Mouse (Mus musculus) forebrain, postnatal 0 days (tissue): ENCODE data around the gene Pkig. TPM values are rescaled to one million over a fixed set of nuclear protein-coding genes. Genes with fewer than 3 reads are reported as not detected.

Experiments used
- ATAC-seq: fragments of 200-750 bp; cut with Nextera tagmentation; 2 replicates; pipeline ENCODE4 v1.8.0; 2017; ENCODE audit warnings: mild to moderate bottlenecking, moderate library complexity
- DNase-seq: peaks from one replicate; pipeline ENCODE4 v3.0.0-alpha.2; 2015
- H3K27ac ChIP-seq: fragments of 300-500 bp; sonication (generic); 2 replicates; pipeline ENCODE4 v1.5.1; 2014; ENCODE audit warnings: low read depth, mild to moderate bottlenecking, antibody characterized with exemption, low read length, moderate library complexity, mixed read lengths
- H3K27me3 ChIP-seq: fragments of 300-500 bp; sonication (generic); 2 replicates; pipeline ENCODE4 v1.6.1; 2014; ENCODE audit warnings: mild to moderate bottlenecking, low read length, mixed read lengths; ENCODE audit not compliant: insufficient read depth
- H3K36me3 ChIP-seq: fragments of 300-500 bp; sonication (generic); 2 replicates; pipeline ENCODE4 v1.6.1; 2014; ENCODE audit warnings: mild to moderate bottlenecking, moderate library complexity; ENCODE audit not compliant: insufficient read depth
- H3K4me1 ChIP-seq: fragments of 300-500 bp; sonication (generic); 2 replicates; pipeline ENCODE4 v1.6.1; 2014; ENCODE audit warnings: antibody characterized with exemption; ENCODE audit not compliant: insufficient read depth
- H3K4me2 ChIP-seq: fragments of 300-500 bp; sonication (generic); 2 replicates; pipeline ENCODE4 v1.6.1; 2014; ENCODE audit warnings: low read depth, mild to moderate bottlenecking, moderate library complexity
- H3K4me3 ChIP-seq: fragments of 300-500 bp; sonication (generic); 2 replicates; pipeline ENCODE4 v1.5.1; 2014; ENCODE audit warnings: low read depth, low read length, mixed read lengths
- H3K9ac ChIP-seq: fragments of 300-500 bp; sonication (generic); 2 replicates; pipeline ENCODE4 v1.6.1; 2014; ENCODE audit warnings: mild to moderate bottlenecking
- H3K9me3 ChIP-seq: fragments of 300-500 bp; sonication (generic); 2 replicates; pipeline ENCODE4 v1.6.1; 2016; ENCODE audit warnings: low read length
- CTCF ChIP-seq: sonication (generic); IDR thresholded peaks from 2 replicates; pipeline ENCODE4 v1.5.1; 2016; ENCODE audit warnings: antibody characterized with exemption, control low read depth, low read depth
- WGBS: fragments of 180-500 bp; shearing (Covaris S2); extraction: QIAGEN DNeasy Blood & Tissue Kit; methylation state at CpG from one replicate; pipeline ENCODE4 v1.1.7; 2014; 5-methylcytosine and 5-hydroxymethylcytosine counted together
- polyA plus RNA-seq: library from polyadenylated mRNA; unstranded; fragments of >200 nt; fragmentation: Nextera tagmentation; extraction: Ambion mirVana; gene quantifications from 2 replicates; pipeline ENCODE4 v1.2.1, GENCODE M21; 2015
- total RNA-seq: library from RNA; depleted of rRNA; stranded (reverse); fragments of >200 nt; gene quantifications from 2 replicates; pipeline ENCODE4 v1.2.3, GENCODE M21; 2014

The Pkig gene
- total and polyA plus RNA-seq, 2 experiments from 2014 or later, result 114 to 211 TPM

- Histone ChIP-seq H3K9me3 (no peaks in the 10 kb centered on the region), H3K4me1 (no peaks in the 10 kb centered on the region), H3K4me3 (no peak overlapping the region), H3K4me2 (no peak overlapping the region), H3K36me3 (no peaks in the 10 kb centered on the region), H3K27ac (no peak overlapping the region), H3K9ac (no peak overlapping the region), H3K27me3 (no peaks in the 10 kb centered on the region)
- WGBS, result 68% methylated on average over 8 of the region's 8 CpGs
- DNase-seq, result no peak
- TF ChIP-seq CTCF, result no peak
- ATAC-seq, result no peak
Observed at GRCm38 (mm10) chr2:163690409-163691304, 32.5 kb downstream of the Pkig start.

- TF ChIP-seq CTCF, result no peak
- WGBS, result 94% methylated on average over 6 of the region's 6 CpGs
- Histone ChIP-seq H3K4me2 (no peak overlapping the region), H3K27me3 (no peaks in the 10 kb centered on the region), H3K9me3 (no peaks in the 10 kb centered on the region), H3K9ac (no peak overlapping the region), H3K36me3 (no peaks in the 10 kb centered on the region), H3K27ac (no peak overlapping the region), H3K4me3 (no peak overlapping the region), H3K4me1 (no peaks in the 10 kb centered on the region)
- DNase-seq, result no peak
- ATAC-seq, result no peak
Observed at GRCm38 (mm10) chr2:163691846-163692605, 33.8 kb downstream of the Pkig start.

DNA sequence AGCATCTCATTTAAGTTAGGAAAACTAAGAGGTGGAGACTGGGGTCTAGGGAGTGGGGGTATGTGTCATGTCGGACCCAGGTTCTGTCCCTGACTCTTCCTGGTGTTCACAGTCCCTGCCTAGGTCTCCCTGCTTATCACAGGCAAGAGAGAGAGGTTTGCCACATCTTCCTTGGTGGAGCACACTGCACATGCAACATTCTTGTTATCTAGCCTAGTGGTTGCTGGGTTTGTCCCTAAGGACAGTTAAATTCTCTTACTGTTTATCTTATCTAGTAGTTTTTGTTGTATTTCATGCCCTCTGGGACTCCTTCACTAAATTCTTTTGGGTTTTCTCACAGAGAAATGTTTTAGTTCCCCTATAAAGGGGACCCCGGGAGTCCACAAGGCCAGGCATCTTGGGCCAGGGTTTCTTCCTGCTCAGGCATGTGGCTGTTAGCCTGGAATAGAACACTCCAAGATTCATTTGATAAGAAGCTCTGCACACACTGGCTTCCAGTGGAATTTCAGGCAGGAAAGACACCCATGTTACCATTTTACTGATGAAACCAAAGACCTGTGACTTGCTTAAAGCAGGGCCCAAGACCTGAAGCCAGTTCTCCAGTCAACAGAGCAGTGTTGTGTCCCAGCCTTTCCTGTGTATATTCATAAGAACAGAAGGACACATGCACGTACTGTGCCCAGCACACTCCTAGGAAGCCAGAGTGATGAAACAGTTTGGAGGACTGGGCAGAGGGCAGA, 34.9 kb downstream of the Pkig start:
- no peak overlapping the region for H3K4me3 ChIP-seq
- no peak for TF ChIP-seq CTCF
- no peaks in the 10 kb centered on the region for H3K36me3 ChIP-seq
- no peak for DNase-seq
- WGBS, result 88% methylated on average over 3 of the region's 3 CpGs
- H3K27ac ChIP-seq, result no peak overlapping the region
- no peak for ATAC-seq
- no peak overlapping the region for H3K4me2 ChIP-seq
- H3K9me3 ChIP-seq, result no peaks in the 10 kb centered on the region
- no peak overlapping the region for H3K9ac ChIP-seq
- H3K4me1 ChIP-seq, result no peaks in the 10 kb centered on the region
- H3K27me3 ChIP-seq, result no peaks in the 10 kb centered on the region

GRCm38 (mm10) chr2:163693716-163694314, 35.6 kb downstream of the Pkig start:
- no peak overlapping the region for H3K27ac ChIP-seq
- no peak for TF ChIP-seq CTCF
- DNase-seq, result no peak
- H3K4me1 ChIP-seq, result no peaks in the 10 kb centered on the region
- no peaks in the 10 kb centered on the region for H3K36me3 ChIP-seq
- no peaks in the 10 kb centered on the region for H3K9me3 ChIP-seq
- H3K4me2 ChIP-seq, result no peak overlapping the region
- H3K4me3 ChIP-seq, result no peak overlapping the region
- WGBS, result 72% methylated on average over 9 of the region's 9 CpGs
- H3K27me3 ChIP-seq, result no peaks in the 10 kb centered on the region
- no peak overlapping the region for H3K9ac ChIP-seq
- no peak for ATAC-seq

DNA sequence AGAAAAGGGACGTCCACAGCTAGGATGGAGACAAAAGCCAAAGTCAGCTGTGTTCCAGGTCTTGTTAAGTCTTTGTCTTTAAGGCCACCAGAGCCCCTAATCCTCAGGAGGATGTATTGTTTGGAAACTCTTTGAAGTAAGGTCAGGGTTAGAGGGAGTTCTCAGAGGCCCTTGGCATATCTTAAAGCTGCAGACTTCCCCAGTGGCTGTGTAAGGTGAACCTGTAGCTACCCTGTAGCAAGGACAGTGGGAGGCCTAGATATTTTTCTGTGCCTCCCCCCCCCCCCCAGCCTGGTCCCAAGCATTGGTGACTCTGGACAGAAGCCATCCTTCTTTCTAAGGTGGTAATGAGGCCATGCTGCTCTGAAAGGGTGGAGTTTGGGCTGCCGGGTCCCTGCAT, 38.6 kb downstream of the Pkig start:
- DNase-seq (no peak), ATAC-seq (no peak)
- Histone ChIP-seq H3K4me2 (no peak overlapping the region), H3K36me3 (no peaks in the 10 kb centered on the region), H3K9me3 (no peaks in the 10 kb centered on the region), H3K4me3 (no peak overlapping the region), H3K27me3 (no peaks in the 10 kb centered on the region), H3K27ac (no peak overlapping the region), H3K4me1 (no peaks in the 10 kb centered on the region), H3K9ac (no peak overlapping the region)
- WGBS, result 34% methylated on average over 2 of the region's 2 CpGs
- no peak for TF ChIP-seq CTCF

- 50% methylated on average over 16 of the region's 16 CpGs for WGBS
- no peak for ATAC-seq
- Histone ChIP-seq H3K9me3 (no peaks in the 10 kb centered on the region), H3K27me3 (no peaks in the 10 kb centered on the region), H3K27ac (no peak overlapping the region; the same call in 1 of the 2 replicates), H3K4me1 (no peaks in the 10 kb centered on the region), H3K36me3 (no peaks in the 10 kb centered on the region), H3K9ac (no peak overlapping the region; the same call in 1 of the 2 replicates), H3K4me3 (no peak overlapping the region), H3K4me2 (no peak overlapping the region)
- no peak for DNase-seq
- no peak for TF ChIP-seq CTCF
Observed at GRCm38 (mm10) chr2:163697764-163698480, 39.7 kb downstream of the Pkig start.
